Mouse (Mus musculus): ENCODE results near the gene Pin4.
"Not testable (repeated sequence)": the region's sequence is repeated elsewhere in the genome, so short reads cannot be mapped to it uniquely, and the experiment has no call there.

Pin4 gene

DNA sequence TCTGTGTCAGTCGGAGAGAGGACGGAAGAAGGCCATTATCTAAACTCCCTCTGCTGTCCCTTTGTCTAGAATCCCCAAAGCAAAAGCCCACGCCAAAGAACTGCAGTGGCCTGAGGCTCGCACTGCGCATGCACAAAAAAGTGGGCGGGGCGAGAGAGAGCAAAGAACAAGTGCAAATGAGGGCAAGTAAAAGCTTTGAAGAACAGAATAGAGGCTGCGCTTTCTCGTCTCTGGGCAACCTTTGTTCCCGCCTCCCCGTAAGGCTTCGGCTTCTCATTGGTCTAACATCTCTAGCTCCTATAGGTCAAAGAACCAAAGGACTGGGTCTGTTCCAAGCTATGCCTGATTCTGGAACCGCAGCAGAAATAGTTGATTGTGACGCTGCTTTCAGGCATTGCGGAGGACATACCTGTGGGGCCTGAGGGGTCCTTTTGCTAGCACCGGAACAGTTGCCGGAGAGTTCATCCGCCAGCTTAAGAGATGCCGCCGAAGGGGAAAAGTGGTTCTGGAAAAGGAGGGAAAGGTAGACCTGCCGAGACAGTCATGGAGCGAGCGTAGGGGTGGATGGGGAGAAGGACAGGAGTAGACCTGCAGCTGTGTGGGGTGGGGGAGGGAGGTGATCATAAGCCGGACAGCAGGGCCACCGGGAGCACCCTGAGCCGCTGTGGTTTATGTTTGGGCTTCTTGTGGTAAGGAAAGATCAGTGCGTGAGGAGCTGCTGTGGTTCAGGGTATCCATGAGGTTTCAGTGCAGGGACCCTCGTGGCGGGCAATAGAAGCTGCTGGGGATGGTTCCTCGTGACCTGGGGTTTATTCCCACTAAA, at the start of gene Pin4:
TSS of gene Pin4 (plus strand) at position 406 of the 823 bp plus-strand sequence.
- peak; percentile 95 to 98 for DNase-seq (ENCODE audit: low spot score in 2 of 2)

DNA sequence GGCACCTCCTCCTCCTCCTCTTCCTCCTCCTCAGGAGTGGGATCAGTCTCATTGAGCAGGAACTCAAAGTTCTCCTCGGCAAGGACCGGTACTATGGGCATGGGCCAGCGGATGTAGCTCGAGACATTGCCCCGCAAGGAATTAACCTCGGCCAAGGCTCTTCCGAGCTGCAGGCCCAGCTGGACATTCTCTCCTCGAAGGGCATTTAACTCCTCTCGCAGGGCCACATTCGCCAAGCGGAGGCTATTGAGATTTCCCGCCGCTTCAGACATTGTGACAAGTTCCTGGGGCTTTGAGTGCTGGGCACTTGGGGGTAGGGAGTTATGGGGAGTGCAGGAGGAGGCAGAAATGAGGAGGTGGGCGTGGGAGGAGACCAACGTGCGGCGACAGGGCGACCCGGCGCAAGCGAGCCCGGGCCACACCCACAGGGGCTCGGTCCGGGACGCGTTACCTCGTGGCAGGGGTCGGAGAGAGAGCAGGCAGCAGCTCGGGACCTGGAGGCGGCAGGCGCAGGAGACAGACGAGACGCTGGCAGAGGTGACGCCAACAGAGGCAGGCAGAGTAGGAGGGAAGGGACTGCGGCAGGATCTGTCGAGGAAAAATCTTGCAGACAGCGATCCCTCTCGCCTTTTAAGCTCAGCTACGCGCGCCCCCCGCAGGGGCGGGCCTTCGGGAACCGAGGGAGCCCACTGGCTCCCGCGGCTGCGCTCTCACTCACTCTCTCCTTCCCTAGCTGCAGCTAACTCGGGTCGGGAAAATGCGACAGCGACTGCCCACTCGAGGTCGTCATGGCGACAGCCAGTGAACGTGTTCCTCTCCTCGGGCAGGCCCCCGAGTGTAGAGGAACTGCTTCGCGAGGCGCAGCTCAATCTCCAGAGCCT, 48.4 kb upstream of the Pin4 start, which contains the start of gene Rtl5:
TSS of gene Rtl5 (minus strand) at position 714 of the 881 bp plus-strand sequence.
- DNase-seq (ENCODE audit: low spot score in 2 of 2): peak; percentile 65 to 79

DNA sequence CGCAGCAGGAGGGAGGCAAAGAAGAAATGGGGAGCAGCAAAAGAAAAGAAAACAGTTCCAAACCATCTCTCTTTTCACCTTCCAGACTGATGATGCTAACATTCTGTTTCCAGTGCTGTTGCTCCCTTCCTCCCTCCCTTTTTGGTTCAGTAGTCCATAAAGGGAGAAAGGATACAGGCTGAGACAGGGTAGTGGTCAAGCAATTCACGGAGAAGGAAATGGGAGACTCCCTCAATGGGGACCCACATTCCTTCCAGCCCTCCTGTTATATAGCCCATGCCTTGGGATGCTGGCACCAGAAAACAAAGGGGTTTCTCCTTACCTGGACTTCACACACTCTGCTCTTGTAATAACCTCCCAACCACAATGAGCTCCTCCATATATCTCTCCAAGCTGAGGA, 47.7 kb upstream of the Pin4 start:
- no peak for DNase-seq (ENCODE audit: low spot score in 2 of 2)

DNA sequence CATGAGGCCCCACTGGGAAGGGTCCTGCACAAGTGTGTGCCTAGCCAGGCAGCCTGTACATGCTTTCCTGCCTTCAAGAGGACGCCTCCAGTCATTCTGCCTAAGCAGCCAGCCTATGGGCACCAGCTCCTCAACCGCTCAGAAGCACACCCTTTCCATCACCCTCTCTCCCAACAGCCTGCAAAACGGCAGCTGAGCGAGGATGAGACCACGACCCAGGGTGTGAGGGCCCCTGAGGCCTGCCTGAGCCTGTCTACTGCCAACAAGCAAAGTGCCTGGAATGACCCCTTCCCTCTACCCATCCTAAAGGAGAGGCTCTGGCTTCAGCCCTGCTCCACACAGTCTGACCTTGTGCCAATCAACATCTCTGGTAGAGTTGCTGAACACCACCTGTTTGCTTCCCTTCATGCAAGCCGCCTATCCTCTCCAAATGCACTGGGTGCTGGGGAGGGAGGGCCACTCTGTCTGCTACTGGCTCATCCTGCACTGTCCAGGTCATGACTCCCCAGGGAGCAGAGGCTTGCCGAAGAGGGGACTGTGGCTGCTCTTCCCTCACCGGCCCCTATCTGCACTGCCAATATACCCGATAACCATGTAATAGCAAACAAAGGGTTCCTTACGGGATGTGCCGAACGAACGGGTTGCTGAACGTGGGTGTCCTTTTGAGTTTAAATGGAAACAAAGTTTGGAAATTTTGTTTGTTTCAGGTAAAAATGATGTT, 45.5 kb upstream of the Pin4 start:
- DNase-seq (ENCODE audit: low spot score in 2 of 2): no peak

DNA sequence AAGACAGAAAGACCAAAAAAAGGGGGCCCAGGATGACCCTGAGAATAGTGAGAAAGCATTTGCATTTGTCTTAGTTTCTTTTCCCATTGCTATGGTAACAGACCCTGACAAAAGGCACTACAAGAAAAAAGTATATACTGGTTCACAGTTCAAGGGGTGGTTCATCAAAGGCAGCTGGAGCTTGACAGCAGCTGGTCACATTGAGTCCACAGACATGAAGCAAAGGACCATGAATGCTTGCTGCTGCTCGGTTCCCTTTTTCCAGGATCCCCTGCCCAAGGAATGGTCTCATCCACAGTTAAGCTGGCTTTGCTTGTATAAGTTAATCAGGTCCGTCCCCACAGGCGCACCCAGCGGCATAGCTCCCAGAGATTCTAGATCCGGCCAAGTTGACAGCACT, 44.8 kb upstream of the Pin4 start:
- no peak for DNase-seq (ENCODE audit: low spot score in 2 of 2)

DNA sequence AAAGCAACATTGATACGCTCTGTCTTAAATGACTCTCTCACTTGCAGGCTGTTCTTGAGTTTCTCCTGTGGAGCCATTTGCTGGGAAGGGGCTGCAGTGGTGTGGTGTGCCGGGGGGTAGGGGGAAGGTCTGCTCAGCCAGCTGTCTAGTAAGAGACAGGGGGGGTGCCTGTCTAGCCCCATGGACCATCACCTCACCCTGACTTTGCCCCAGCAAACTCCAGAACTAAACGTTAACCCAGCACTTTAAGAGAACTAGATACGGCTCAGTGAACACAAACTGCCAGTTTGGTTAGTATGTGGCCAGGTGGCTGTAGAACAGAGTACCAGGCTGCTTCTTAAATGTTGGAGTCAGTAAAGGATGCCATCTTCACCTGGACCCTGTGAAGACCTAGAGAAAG, 44.1 kb upstream of the Pin4 start:
- DNase-seq (ENCODE audit: low spot score in 2 of 2): no peak

DNA sequence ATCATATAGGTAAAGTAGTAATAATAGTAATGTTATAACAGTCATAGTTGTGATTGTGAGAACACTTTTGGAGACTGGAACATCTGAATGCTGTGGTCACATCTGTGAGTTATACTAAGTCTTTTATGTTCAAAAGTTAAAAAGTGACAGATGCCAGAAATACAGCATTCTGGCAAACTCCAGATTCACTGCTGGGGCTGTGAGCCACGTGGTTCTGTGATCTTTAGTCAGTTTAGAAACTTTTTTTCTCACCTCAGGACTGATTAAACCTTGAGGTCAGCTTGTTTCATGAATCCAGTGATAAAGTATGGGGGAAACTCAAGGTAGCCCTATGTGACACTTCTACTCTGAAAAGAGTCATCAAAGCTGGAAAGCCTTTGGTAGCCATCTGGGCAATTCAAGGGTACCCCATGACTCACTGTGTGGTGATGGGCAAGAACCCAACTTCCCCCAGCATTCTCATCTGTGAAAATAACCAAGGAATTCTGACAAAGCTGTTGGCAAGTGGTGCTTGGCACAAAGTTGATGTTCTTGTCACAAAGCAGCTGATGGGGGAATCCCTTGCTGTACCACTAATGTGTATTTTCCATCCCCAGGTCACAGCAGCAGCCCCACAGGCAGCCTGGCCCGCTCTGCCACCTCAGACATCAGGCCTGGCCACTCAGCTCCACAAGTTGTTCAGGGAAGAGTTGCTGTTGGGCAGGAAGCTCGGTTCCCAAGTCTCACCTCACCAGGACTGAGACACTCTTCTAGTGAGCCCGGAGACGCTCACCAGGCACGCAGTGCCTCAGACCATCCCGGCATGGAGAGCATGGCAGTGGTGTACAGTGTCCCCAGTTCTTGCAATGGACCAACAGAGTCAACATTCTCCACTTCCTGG, 42.1 kb upstream of the Pin4 start:
- DNase-seq (ENCODE audit: low spot score in 2 of 2): no peak

DNA sequence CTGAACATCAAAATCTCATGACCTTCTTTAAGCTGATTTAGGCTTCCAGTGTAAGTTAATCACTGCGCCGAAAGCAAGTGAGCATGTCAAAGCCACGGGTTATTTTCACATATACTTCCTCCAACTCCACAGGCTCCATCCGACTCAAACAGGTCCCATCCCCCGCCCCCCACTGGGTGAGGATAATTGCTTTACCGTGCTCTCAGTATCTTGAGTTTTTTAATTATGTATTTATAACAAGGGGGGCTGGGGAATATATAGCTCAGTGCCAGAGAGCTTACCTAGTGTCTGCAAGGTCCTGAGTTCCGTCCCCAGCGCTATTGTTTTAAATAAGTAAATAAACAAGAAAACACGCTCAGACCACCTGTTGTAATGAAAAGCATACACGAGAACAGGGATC, 38.2 kb upstream of the Pin4 start:
- no peak for DNase-seq (ENCODE audit: low spot score in 2 of 2)

DNA sequence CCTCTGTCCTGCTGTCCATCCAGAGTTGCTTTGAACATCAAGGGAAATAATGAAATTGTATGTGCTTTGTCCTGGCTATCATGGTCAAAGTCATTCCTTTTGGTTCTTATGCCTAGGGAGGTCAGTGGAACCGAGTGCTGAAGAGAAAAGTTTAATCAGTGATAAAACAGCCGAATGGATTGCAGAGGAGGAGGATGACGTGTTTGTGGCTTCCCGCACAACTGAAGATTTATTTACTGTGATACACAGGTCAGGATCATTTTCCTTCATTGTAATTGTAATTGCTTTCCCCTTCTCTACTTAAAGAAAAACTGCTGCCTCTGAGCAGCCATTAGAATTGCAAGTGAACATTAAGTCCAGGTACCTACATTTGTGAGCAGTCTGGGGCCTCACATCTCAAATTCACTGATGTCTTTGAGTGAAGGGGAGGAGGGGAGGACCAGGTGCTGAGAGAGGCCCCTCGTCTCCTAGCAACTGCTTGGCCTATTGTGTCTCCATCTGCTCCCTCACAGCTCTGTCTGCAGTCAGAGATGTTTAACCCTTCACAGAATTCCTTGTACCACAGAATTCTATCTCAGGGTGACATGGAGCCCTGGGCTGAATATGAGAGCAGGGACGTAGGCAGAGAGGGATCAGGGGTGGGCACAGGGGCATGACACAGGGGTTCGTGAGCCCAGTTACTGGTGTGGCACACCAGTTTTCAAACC, 37.5 kb upstream of the Pin4 start:
- no peak for DNase-seq (ENCODE audit: low spot score in 2 of 2)

DNA sequence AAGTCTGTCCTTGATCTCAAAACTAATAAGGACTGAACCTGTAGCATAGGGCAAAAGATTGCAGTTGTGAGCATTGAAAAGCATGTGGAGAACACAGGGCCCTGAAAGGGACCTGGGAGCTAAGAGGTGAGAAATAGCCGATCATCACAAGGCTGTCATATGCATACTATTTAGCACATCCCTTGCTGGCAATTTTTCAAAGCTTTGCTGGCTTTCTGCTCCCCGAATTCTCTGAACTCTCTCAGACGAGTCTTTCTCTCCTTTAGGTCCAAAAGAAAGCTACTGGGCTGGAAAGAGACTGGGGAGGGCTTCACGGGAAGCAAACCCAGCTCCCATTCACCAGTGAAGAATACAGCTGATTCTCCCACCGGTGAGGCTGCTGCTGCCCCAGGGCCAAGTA, 36.9 kb upstream of the Pin4 start:
- DNase-seq (ENCODE audit: low spot score in 2 of 2): no peak

DNA sequence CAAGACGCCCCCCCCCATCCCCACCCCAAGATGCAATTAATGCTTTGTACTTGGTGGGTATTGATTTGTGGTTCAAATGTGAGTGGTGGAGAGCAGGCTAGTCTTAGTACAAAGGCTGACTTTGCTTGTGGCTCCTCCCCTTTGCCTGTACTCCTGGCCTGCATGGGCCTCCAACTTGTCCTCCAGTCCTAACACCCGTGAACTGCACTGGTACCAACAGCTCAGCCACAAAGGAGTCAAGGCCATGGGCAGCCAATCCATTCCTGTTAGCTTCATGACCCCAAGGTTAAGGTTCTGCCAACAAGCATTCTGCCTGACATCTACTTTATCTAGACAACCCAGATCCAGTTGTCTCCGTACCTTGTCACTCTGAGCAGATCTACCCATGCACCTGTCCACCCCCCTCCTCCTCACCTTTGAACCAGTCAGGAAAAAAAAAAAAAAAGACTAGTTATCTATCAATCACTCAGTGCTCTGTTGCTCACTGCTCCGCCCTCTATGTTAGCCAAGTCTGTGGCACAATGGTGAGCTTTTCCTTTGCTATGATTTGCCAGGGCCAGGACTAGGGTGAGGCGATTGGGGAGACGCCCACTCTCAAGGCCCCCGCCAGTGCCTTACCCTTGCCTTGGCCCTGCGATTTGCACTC, 33.3 kb upstream of the Pin4 start:
- no peak for DNase-seq (ENCODE audit: low spot score in 2 of 2)

DNA sequence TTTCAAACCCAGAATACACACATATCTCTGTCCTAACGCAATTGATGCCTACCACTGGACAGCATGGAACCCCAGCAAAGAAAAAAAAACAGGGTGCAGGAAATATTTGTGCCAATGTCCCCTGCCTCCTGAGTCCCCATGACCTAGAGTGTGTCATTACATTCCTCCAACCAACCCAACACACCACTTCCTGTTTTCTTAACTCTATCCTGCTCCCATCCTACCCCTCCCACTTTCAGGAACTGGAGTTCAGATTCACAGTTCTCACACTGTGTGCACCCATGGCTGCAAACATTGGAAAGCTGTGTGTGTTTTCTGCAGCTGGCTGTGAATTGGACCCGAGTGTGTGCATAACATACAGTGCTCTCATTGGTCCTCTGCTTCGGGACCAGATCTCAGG, 28.6 kb upstream of the Pin4 start:
- no peak for DNase-seq (ENCODE audit: low spot score in 2 of 2)

DNA sequence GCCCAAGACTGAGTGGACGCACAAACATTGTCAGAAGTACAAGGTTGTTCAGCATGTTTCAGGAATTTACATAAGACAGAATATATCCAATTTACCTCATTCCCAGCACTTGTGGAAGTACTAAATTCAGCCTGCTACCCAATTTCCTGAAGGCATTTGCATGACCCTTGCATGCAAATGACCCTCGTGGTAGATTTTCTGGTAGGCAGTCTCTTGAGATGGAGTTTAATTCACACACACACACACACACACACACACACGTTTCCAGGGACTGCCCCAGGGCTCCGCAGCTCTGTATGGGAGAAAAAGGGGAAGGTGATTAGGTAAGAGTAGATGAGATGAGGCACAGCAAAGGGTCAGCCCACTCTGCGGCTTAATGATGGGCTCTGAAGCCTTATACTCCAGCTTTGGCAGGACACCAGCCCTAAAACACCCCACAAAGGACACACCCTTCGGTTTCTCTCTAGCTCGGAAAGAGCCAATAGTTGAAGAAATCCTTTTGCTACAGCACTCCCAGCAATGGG, 24.8 kb upstream of the Pin4 start:
- no peak for DNase-seq (ENCODE audit: low spot score in 2 of 2)

DNA sequence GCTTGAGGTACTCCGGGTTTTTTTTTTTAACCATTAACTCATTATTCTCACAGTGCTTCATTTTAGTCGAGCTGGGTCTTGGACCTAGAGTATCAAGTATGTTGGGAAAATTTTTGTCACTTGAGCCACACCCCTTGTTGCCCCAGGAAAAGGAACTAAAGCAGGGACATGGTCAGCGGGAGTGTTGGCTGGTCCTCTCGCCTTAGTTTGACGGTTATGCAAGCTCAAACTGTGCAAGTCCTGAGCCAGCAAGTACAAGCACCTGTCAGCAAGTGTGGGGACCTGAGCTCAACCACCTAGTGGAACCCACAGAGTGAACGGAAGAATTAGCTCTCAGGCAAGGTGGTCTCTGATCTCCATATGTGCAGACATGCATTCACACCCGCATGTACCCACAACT, 17.4 kb upstream of the Pin4 start:
- no peak for DNase-seq (ENCODE audit: low spot score in 2 of 2)

DNA sequence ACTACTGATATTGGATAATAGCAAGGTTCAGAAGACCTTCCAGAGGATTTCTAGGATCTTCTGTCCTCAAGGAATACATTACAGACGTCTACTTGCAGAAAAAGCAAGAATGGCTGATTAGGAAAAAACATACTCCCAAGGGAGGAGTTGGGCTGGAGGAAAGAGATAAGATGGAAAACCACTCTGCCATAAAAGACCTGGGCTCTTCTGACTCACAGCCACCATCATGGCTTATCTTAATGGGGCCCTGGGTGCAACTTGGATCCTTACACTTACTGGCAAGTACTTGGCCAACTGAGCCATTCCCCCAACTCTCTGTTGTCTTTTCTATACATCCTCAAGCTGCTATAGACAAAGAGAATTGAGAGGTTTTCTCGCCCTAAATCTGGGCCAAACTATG, 15.4 kb upstream of the Pin4 start:
- not testable (repeated sequence) for DNase-seq (ENCODE audit: low spot score in 2 of 2)

DNA sequence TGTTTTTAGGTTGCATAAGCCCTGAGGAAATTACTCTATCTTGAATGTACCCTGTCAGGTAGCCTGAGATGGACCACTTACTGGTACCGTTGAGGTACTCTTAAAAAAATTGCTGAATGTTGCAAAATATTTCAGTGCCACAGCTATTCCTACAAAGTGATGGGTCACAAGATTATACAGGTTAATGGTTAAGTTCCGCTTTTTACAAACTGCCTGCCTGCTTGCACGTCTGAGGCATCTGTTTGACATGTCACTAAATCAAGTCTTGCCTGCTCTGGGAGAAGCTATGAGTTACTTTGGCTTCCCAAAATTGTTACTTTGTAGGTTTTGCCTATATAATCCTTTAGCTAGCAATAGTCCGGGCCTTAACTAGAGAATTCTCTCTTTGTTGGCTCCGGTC, 9.9 kb upstream of the Pin4 start:
- DNase-seq (ENCODE audit: low spot score in 2 of 2): not testable (repeated sequence)

DNA sequence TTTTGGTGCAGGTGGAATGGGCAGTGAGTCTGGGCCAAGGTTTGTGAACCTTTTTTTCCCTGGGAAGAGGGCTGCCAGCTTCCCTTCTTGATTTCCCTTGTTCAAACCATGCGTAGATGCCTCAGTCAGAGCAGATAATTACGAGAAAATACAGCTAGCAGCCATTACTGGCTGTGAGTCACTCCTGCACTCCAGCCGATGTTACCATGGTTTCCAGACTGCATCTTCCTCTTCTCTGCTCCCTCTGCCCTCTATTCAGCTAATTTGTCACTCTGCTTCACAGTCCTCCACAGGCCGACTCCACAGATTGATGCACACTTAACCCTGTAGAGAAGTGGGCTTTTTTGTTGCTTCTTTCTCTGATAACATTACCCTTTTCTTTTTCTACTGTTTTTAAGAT, 3.6 kb upstream of the Pin4 start:
- DNase-seq (ENCODE audit: low spot score in 2 of 2): no peak

DNA sequence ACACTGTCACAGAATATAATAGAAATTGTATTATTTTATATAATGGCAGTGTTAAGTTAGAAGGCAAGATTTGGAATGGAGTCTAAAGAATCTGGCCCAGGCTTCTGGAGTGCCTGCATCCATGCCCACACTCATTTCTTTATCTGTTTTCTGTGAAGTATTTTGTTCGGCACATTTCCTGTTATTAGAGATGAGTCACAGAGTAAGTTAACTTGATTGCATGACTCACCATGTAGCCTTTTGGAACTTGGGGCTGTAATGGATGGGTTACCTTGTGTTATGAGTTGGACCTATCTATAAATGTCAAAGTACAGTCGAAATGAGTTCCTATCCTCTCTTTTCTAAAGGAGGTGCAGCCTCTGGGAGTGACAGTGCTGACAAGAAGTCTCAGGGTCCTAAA, 2.1 kb downstream of the Pin4 start:
- DNase-seq (ENCODE audit: low spot score in 2 of 2): no peak

DNA sequence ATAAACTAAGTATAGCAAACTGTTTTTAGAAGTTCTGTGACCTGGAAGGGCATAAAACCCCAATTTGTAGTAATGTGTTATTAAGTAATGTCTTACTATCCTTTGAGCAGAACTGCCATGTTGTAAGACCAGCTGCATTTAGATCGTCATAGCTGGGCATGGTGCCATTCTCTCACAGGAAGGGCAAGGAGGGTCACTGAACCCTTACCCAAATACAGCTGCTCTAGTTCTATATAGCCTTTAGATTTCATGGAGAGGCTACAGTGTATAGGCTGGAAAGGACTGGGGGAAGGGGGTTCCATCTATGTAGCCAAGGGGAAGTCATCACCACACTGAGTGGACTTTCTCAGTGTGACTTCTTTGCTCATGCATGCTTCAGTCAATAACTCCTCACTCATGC, 21.9 kb downstream of the Pin4 start:
- DNase-seq (ENCODE audit: low spot score in 2 of 2): no peak
